Mouse (Mus musculus): ENCODE data around the gene Ly9. TPM values are rescaled to one million over a fixed set of nuclear protein-coding genes. Genes with fewer than 3 reads are reported as not detected.

Ly9 gene
- polyA plus RNA-seq, 1 experiment from 2014 or later: 1.5 TPM

DNA sequence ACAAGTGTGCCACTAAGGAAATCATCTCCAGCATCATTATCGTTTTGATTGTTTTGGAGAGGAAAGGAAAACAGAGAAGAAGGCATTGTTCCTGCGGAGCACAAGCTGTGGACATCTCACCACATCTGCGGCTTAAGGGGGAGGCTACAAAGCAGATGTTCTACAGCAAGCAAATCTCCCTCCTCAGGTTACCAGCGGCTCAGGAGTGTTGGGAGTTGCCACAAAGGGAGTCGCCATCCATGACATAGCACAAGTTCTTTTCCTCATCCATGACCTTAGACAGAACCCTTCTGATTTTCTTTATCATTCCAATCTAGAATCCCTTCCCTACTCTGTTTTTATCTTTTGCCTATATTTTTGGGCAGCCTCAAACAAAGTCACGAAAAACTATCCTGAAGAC lies 28.5 kb upstream of the Ly9 start:
- Histone ChIP-seq H3K9ac (ENCODE audit: low read depth, low read length) (no peak overlapping the region), H3K36me3 (ENCODE audit: control insufficient read depth, insufficient read depth) (no peaks in the 10 kb centered on the region), H3K4me1 (ENCODE audit: control insufficient read depth, low read depth, low read length) (no peaks in the 10 kb centered on the region), H3K27ac (ENCODE audit: low read length) (no peak overlapping the region), H3K27me3 (ENCODE audit: control insufficient read depth, insufficient read depth, low read depth, low read length) (no peaks in the 10 kb centered on the region), H3K4me2 (ENCODE audit: low read depth, low read length) (no peak overlapping the region), H3K9me3 (replicated peaks; ENCODE audit: control insufficient read depth, low read length) (no peaks in the 10 kb centered on the region), H3K4me3 (ENCODE audit: low read depth, low read length) (no peak overlapping the region)
- ATAC-seq (ENCODE audit: low read depth): no peak
- 41% methylated on average over 6 of the region's 6 CpGs for WGBS (ENCODE audit: insufficient replicate concordance)

DNA sequence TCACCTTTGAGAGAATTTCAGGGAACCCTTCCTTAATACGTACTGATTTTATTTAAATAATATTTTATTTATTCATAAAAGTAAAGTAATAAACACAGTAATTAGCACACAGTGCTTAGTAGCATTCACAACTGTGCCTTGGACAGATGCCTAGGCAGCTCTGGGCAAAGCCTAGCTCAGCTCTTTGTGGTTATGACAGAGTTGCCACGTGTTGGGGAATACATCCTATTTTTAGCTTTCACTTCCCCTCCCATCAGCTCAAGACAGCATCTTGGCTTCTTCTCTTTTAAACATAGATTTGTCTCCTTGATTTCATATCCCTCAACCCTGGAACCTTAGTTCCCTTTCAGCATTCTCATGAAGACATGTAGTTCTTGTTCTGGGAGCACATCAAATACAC lies 24.2 kb upstream of the Ly9 start:
- Histone ChIP-seq H3K9me3 (replicated peaks; ENCODE audit: control insufficient read depth, low read length) (no peaks in the 10 kb centered on the region), H3K9ac (ENCODE audit: low read depth, low read length) (no peak overlapping the region), H3K4me1 (ENCODE audit: control insufficient read depth, low read depth, low read length) (no peaks in the 10 kb centered on the region), H3K36me3 (ENCODE audit: control insufficient read depth, insufficient read depth) (no peaks in the 10 kb centered on the region), H3K27me3 (ENCODE audit: control insufficient read depth, insufficient read depth, low read depth, low read length) (no peaks in the 10 kb centered on the region), H3K4me3 (ENCODE audit: low read depth, low read length) (no peak overlapping the region), H3K27ac (ENCODE audit: low read length) (no peak overlapping the region), H3K4me2 (ENCODE audit: low read depth, low read length) (no peak overlapping the region)
- no peak for ATAC-seq (ENCODE audit: low read depth)
- 39% methylated on average over 2 of the region's 2 CpGs for WGBS (ENCODE audit: insufficient replicate concordance)

DNA sequence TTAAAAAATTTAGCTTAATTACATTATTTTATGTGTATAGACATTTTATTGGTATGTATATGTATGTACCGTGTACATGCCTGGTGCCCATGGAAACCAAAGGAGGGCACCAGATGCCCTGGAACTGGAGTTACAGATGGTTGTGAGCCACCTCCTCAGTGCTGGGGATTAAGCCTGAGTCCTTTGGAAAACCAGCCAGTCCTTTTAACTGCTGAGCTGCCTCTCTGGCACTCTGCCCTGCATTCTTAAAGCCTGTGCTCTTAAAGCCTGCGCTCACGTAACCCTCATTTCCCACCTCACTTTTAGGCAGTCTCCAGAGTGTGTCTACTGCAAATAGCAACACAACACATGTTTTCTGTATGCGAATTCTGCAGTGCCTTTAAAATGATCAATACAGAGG lies 23.7 kb upstream of the Ly9 start:
- no peaks in the 10 kb centered on the region for H3K4me1 ChIP-seq (ENCODE audit: control insufficient read depth, low read depth, low read length)
- no peak overlapping the region for H3K9ac ChIP-seq (ENCODE audit: low read depth, low read length)
- H3K9me3 ChIP-seq (replicated peaks; ENCODE audit: control insufficient read depth, low read length): no peaks in the 10 kb centered on the region
- H3K27ac ChIP-seq (ENCODE audit: low read length): no peak overlapping the region
- no peaks in the 10 kb centered on the region for H3K27me3 ChIP-seq (ENCODE audit: control insufficient read depth, insufficient read depth, low read depth, low read length)
- WGBS (ENCODE audit: insufficient replicate concordance): 66% methylated on average over 4 of the region's 4 CpGs
- H3K4me3 ChIP-seq (ENCODE audit: low read depth, low read length): no peak overlapping the region
- no peaks in the 10 kb centered on the region for H3K36me3 ChIP-seq (ENCODE audit: control insufficient read depth, insufficient read depth)
- no peak for ATAC-seq (ENCODE audit: low read depth)
- no peak overlapping the region for H3K4me2 ChIP-seq (ENCODE audit: low read depth, low read length)

DNA sequence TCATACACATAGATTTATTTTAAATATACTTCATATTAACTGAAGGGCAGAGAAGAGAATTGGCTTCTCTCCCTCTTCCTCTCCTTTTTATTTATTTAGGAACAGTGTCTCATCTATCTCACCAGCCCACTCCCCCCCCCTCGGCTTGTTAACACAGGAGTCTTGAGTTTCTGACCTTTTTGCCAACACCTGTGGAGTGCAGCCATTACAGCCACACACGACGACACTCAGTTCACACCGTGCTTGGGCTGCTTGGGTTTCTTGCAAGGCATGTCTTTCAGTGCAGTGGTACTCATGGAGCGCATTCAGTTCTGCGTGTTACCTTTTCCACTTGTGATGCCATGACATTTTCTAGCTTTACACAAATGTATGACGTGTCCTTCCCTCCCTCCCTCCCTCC lies 22.8 kb upstream of the Ly9 start:
- no peaks in the 10 kb centered on the region for H3K36me3 ChIP-seq (ENCODE audit: control insufficient read depth, insufficient read depth)

DNA sequence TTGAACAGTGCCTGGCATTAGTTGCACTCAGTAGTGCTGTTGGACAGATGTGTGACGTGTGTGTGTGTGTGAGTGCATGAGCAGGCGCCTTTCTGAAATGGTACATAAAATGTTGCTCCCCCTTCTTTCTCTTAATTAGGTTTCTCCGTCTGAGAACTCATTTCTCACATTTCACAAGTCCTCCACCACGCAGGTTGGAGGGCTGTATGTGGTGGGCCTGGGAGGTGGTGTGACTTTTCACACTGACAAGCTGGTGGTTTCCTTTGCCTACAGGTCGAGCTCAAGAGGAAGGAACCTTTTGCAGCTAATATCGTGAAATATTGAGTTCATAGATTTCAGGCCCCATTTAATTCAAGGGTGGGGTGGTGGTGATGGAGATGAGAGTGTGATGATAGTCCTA lies 22.0 kb upstream of the Ly9 start:
- Histone ChIP-seq H3K4me1 (ENCODE audit: control insufficient read depth, low read depth, low read length) (no peaks in the 10 kb centered on the region), H3K27ac (ENCODE audit: low read length) (no peak overlapping the region), H3K36me3 (ENCODE audit: control insufficient read depth, insufficient read depth) (no peaks in the 10 kb centered on the region), H3K9ac (ENCODE audit: low read depth, low read length) (no peak overlapping the region), H3K9me3 (replicated peaks; ENCODE audit: control insufficient read depth, low read length) (no peaks in the 10 kb centered on the region), H3K4me2 (ENCODE audit: low read depth, low read length) (no peak overlapping the region), H3K27me3 (ENCODE audit: control insufficient read depth, insufficient read depth, low read depth, low read length) (no peaks in the 10 kb centered on the region), H3K4me3 (ENCODE audit: low read depth, low read length) (no peak overlapping the region)
- ATAC-seq (ENCODE audit: low read depth): no peak
- WGBS (ENCODE audit: insufficient replicate concordance): 35% methylated on average over 6 of the region's 6 CpGs

More for the DNA sequence above, 22.8 kb upstream of the Ly9 start:
- H3K4me2 ChIP-seq (ENCODE audit: low read depth, low read length): no peak overlapping the region
- no peak for ATAC-seq (ENCODE audit: low read depth)
- no peaks in the 10 kb centered on the region for H3K4me1 ChIP-seq (ENCODE audit: control insufficient read depth, low read depth, low read length)
- H3K27me3 ChIP-seq (ENCODE audit: control insufficient read depth, insufficient read depth, low read depth, low read length): no peaks in the 10 kb centered on the region
- 62% methylated on average over 7 of the region's 7 CpGs for whole genome bisulfite sequencing (ENCODE audit: insufficient replicate concordance)
- no peak overlapping the region for H3K9ac ChIP-seq (ENCODE audit: low read depth, low read length)
- H3K27ac ChIP-seq (ENCODE audit: low read length): no peak overlapping the region
- H3K9me3 ChIP-seq (replicated peaks; ENCODE audit: control insufficient read depth, low read length): no peaks in the 10 kb centered on the region
- H3K4me3 ChIP-seq (ENCODE audit: low read depth, low read length): no peak overlapping the region

DNA sequence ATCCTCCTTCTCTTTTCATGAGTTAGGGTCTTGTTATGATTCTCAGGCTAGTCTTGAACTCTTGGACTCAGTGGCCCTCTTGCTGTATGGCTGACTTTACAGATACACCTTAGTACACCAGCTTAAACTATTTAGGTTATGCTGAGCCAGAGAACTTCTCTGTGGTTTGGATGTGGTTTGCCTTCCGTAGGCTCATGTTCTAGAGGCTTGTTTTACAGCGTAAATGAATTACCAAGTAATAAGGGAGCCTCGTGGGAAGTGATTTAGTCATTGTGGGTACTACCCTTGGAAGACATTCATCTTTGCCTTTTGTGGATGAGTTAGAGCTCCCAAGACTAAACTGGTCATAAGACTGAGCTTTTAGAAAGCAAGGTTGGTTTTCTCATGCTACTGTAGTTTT lies 20.6 kb upstream of the Ly9 start:
- Histone ChIP-seq H3K9me3 (replicated peaks; ENCODE audit: control insufficient read depth, low read length) (no peaks in the 10 kb centered on the region), H3K4me3 (ENCODE audit: low read depth, low read length) (no peak overlapping the region), H3K4me2 (ENCODE audit: low read depth, low read length) (no peak overlapping the region), H3K36me3 (ENCODE audit: control insufficient read depth, insufficient read depth) (no peaks in the 10 kb centered on the region), H3K27me3 (ENCODE audit: control insufficient read depth, insufficient read depth, low read depth, low read length) (no peaks in the 10 kb centered on the region), H3K9ac (ENCODE audit: low read depth, low read length) (no peak overlapping the region), H3K4me1 (ENCODE audit: control insufficient read depth, low read depth, low read length) (no peaks in the 10 kb centered on the region), H3K27ac (ENCODE audit: low read length) (no peak overlapping the region)
- WGBS (ENCODE audit: insufficient replicate concordance): 38% methylated on average over 3 of the region's 3 CpGs
- no peak for ATAC-seq (ENCODE audit: low read depth)

DNA sequence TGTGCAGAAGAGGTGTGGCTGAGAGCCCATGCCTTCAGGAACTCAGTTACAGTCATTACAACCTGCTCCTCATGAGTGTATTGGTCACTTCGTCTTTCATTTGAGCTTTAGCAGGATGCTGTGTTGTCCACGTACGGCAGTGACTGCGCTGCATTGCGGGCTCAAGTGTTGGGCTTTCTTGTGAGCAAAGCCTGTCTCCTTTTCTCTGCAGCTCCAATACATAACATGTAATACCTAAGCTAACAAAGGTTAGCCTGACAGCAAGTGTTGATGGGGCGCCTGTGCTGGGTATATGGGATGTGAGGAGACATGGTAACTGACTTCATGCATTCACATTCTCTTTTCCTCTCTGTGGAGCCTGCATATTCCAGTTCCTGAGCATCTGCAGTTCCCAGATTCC lies 12.9 kb upstream of the Ly9 start:
- Histone ChIP-seq H3K27ac (ENCODE audit: low read length) (no peak overlapping the region), H3K4me3 (ENCODE audit: low read depth, low read length) (no peak overlapping the region), H3K9me3 (replicated peaks; ENCODE audit: control insufficient read depth, low read length) (no peaks in the 10 kb centered on the region), H3K4me2 (ENCODE audit: low read depth, low read length) (no peak overlapping the region), H3K4me1 (ENCODE audit: control insufficient read depth, low read depth, low read length) (no peaks in the 10 kb centered on the region), H3K36me3 (ENCODE audit: control insufficient read depth, insufficient read depth) (no peaks in the 10 kb centered on the region), H3K27me3 (ENCODE audit: control insufficient read depth, insufficient read depth, low read depth, low read length) (no peaks in the 10 kb centered on the region), H3K9ac (ENCODE audit: low read depth, low read length) (no peak overlapping the region)
- 70% methylated on average over 6 of the region's 6 CpGs for WGBS (ENCODE audit: insufficient replicate concordance)
- no peak for ATAC-seq (ENCODE audit: low read depth)

DNA sequence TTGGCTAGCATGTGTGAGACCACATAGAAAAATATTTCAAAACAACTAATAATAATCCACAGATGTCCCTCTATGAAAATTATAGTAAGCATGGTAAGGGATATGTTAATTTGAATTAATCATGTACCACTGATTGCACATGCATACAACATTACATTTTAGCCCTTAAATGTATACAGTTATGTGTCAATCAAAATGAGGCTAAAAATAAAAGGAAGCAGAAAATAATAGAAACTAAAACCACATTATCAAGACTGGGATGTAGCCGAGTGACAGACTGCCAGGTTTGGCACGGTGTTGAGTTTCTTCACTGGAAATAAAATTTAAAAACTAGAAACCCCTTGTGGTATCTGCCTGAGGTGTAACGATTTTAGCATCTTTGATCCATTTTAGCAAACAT lies 12.4 kb upstream of the Ly9 start:
- H3K4me1 ChIP-seq (ENCODE audit: control insufficient read depth, low read depth, low read length): no peaks in the 10 kb centered on the region
- no peak overlapping the region for H3K9ac ChIP-seq (ENCODE audit: low read depth, low read length)
- ATAC-seq (ENCODE audit: low read depth): no peak
- no peaks in the 10 kb centered on the region for H3K36me3 ChIP-seq (ENCODE audit: control insufficient read depth, insufficient read depth)
- no peaks in the 10 kb centered on the region for H3K9me3 ChIP-seq (replicated peaks; ENCODE audit: control insufficient read depth, low read length)
- H3K4me3 ChIP-seq (ENCODE audit: low read depth, low read length): no peak overlapping the region
- no peak overlapping the region for H3K4me2 ChIP-seq (ENCODE audit: low read depth, low read length)
- WGBS (ENCODE audit: insufficient replicate concordance): 25% methylated on average over 3 of the region's 3 CpGs
- no peak overlapping the region for H3K27ac ChIP-seq (ENCODE audit: low read length)
- H3K27me3 ChIP-seq (ENCODE audit: control insufficient read depth, insufficient read depth, low read depth, low read length): no peaks in the 10 kb centered on the region

DNA sequence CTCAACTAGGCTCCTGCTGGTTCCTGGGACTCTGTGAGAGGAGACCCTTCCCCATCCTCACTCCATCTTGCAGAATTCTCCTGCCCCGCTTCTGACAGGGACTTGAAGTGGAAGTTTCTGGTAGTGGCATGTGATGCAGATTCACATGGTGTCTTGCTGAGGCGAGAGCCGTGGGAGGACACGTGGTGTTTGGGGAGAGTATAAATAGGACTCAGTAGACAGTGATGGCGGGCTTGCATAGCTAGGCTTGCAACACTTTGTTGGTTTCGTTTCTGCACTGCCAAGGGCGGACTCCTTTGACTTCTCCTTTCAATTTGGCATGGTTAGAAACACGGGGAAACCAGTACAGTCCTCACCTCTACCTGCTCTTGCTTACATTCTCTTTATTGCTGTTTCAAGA lies 11.8 kb upstream of the Ly9 start:
- ATAC-seq (ENCODE audit: low read depth): no peak
- 36% methylated on average over 8 of the region's 8 CpGs for WGBS (ENCODE audit: insufficient replicate concordance)

More for the DNA sequence above, 11.8 kb upstream of the Ly9 start:
- Histone ChIP-seq H3K4me1 (ENCODE audit: control insufficient read depth, low read depth, low read length) (no peaks in the 10 kb centered on the region), H3K4me2 (ENCODE audit: low read depth, low read length) (no peak overlapping the region), H3K36me3 (ENCODE audit: control insufficient read depth, insufficient read depth) (no peaks in the 10 kb centered on the region), H3K27me3 (ENCODE audit: control insufficient read depth, insufficient read depth, low read depth, low read length) (no peaks in the 10 kb centered on the region), H3K9ac (ENCODE audit: low read depth, low read length) (no peak overlapping the region), H3K4me3 (ENCODE audit: low read depth, low read length) (no peak overlapping the region), H3K27ac (ENCODE audit: low read length) (no peak overlapping the region), H3K9me3 (replicated peaks; ENCODE audit: control insufficient read depth, low read length) (no peaks in the 10 kb centered on the region)

Data from liver, embryonic 16.5 days (tissue).